Mouse (Mus musculus): ENCODE measurements around the gene Zfp853. TPM values are rescaled to one million over a fixed set of nuclear protein-coding genes. Genes with fewer than 3 reads are reported as not detected.

Zfp853 gene
- polyA plus RNA-seq, 1 experiment: 1.2 TPM

DNA sequence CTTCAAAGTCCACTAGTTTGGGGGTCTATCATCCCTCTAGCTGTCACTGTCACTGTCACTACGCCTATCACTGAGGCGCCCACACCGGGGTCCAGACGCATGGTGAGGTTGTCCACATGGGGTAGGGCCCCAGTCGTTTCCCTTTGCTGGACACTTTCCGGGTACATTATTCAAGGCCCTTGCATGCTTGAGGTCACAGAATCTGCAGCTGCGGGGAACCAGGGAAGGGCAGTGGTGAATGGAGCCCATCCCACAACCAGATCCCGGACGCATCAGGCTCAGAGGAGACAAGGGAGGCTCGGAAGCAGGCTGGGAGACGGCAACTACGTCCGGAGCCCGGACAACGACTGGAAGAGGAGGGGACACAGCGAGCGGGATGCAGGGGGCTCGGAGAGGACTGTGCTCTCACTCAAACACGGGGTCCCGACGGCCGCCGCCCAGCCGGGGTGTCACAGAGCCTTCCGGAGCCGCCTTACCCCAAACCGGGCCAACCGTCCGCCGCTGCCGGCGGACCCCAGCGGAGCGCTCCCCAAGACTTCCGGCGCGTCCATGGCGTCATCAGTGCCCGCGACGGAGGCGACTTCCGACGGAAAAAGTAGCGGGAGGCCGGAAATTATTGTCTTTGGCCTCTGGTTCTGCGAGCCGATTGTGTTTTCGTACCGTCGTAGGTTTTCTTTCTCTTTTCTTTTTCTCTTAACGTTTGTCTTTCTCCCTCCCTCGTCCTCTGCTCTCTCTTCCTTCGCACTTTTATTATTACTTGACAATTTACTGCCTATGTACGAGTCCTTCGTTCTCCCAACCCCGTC, 35.5 kb upstream of the Zfp853 start, which contains the start of gene Zdhhc4:
Gene Zdhhc4, minus strand, starts transcription at position 567 of the 806 bp plus-strand sequence.
- H3K27ac ChIP-seq (ENCODE audit: insufficient read depth, low read length): no peak within 1 kb of the TSS
- no peaks in the 10 kb centered on the region for H3K9me3 ChIP-seq (replicated peaks; ENCODE audit: control insufficient read depth, insufficient read depth, low read length, poor library complexity, severe bottlenecking)
- H3K36me3 ChIP-seq (ENCODE audit: control insufficient read depth, insufficient read depth, low read length, poor library complexity, severe bottlenecking): peaks cover 2% of the 10 kb centered on the region; the same call in 1 of the 2 replicates
- H3K9ac ChIP-seq (ENCODE audit: low read depth, poor library complexity, severe bottlenecking): peak within 1 kb of the TSS; percentile 93
- no peaks in the 10 kb centered on the region for H3K4me1 ChIP-seq (ENCODE audit: control insufficient read depth, insufficient read depth, low read length)
- TF ChIP-seq POLR2A (IDR thresholded peaks at IDR 0.05; ENCODE audit: insufficient read depth, low read length) (peak; percentile 12), EP300 (IDR thresholded peaks at IDR 0.05; ENCODE audit: insufficient read depth, low read depth, low read length) (no peak)
- H3K27me3 ChIP-seq (ENCODE audit: control insufficient read depth, insufficient read depth, low read length, poor library complexity, severe bottlenecking): no peaks in the 10 kb centered on the region
- H3K4me3 ChIP-seq (ENCODE audit: low read depth, low read length): peak within 1 kb of the TSS; percentile 100

GRCm38 (mm10) chr5:143317288-143317610, 23.8 kb upstream of the Zfp853 start:
- H3K36me3 ChIP-seq (ENCODE audit: control insufficient read depth, insufficient read depth, low read length, poor library complexity, severe bottlenecking): peaks cover 9% of the 10 kb centered on the region; the same call in 1 of the 2 replicates
- no peaks in the 10 kb centered on the region for H3K9me3 ChIP-seq (replicated peaks; ENCODE audit: control insufficient read depth, insufficient read depth, low read length, poor library complexity, severe bottlenecking)
- no peaks in the 10 kb centered on the region for H3K4me1 ChIP-seq (ENCODE audit: control insufficient read depth, insufficient read depth, low read length)
- H3K9ac ChIP-seq (ENCODE audit: low read depth, poor library complexity, severe bottlenecking): no peak overlapping the region
- H3K27ac ChIP-seq (ENCODE audit: insufficient read depth, low read length): no peak overlapping the region
- H3K27me3 ChIP-seq (ENCODE audit: control insufficient read depth, insufficient read depth, low read length, poor library complexity, severe bottlenecking): no peaks in the 10 kb centered on the region
- H3K4me3 ChIP-seq (ENCODE audit: low read depth, low read length): no peak overlapping the region
- TF ChIP-seq POLR2A (IDR thresholded peaks at IDR 0.05; ENCODE audit: insufficient read depth, low read length): no peak
- no peak for TF ChIP-seq CTCF (IDR thresholded peaks at IDR 0.05; ENCODE audit: low read depth, low read length)
- TF ChIP-seq EP300 (IDR thresholded peaks at IDR 0.05; ENCODE audit: insufficient read depth, low read depth, low read length): no peak

DNA sequence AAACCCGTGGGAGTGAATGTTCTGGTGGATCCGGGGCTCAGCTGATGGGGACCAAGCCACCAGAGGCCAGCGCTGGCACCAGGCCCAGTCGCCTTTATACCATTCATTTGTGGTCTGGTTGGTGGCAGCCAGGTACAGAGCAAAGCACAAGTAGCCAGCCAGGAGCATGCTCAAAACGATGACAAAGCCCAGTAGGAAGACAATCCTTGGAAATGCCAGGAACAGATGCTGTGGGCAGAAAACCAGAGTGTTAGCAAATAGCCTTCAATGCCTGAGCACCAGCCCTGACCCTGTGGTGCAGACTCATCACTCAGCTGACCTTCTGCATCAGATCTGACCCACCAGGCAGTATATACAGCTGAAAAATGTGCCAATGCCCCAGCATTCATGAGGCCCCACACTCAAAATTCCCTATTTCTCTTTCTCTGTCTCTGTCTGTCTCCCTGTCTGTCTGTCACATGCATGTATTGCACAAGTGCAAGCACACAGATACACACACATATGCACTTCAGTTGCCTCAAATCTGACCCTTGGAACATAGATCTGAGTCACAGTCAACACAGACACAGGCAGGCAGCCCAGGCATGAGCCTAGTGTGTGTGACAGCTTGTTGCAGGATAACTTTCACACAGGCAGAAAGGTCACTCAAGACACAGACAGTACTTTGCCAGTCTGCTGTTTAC, 23.3 kb upstream of the Zfp853 start:
- Histone ChIP-seq H3K27ac (ENCODE audit: insufficient read depth, low read length) (no peak overlapping the region), H3K4me1 (ENCODE audit: control insufficient read depth, insufficient read depth, low read length) (no peaks in the 10 kb centered on the region), H3K36me3 (ENCODE audit: control insufficient read depth, insufficient read depth, low read length, poor library complexity, severe bottlenecking) (peaks cover 9% of the 10 kb centered on the region; the same call in 1 of the 2 replicates), H3K9me3 (replicated peaks; ENCODE audit: control insufficient read depth, insufficient read depth, low read length, poor library complexity, severe bottlenecking) (no peaks in the 10 kb centered on the region), H3K27me3 (ENCODE audit: control insufficient read depth, insufficient read depth, low read length, poor library complexity, severe bottlenecking) (no peaks in the 10 kb centered on the region), H3K9ac (ENCODE audit: low read depth, poor library complexity, severe bottlenecking) (no peak overlapping the region), H3K4me3 (ENCODE audit: low read depth, low read length) (no peak overlapping the region)
- TF ChIP-seq CTCF (IDR thresholded peaks at IDR 0.05; ENCODE audit: low read depth, low read length) (no peak), POLR2A (IDR thresholded peaks at IDR 0.05; ENCODE audit: insufficient read depth, low read length) (no peak), EP300 (IDR thresholded peaks at IDR 0.05; ENCODE audit: insufficient read depth, low read depth, low read length) (no peak)

GRCm38 (mm10) chr5:143315514-143315888, 22.1 kb upstream of the Zfp853 start:
- Histone ChIP-seq H3K9ac (ENCODE audit: low read depth, poor library complexity, severe bottlenecking) (peak overlapping the region; percentile 90), H3K27me3 (ENCODE audit: control insufficient read depth, insufficient read depth, low read length, poor library complexity, severe bottlenecking) (no peaks in the 10 kb centered on the region), H3K36me3 (ENCODE audit: control insufficient read depth, insufficient read depth, low read length, poor library complexity, severe bottlenecking) (peaks cover 12% of the 10 kb centered on the region; the same call in 1 of the 2 replicates), H3K9me3 (replicated peaks; ENCODE audit: control insufficient read depth, insufficient read depth, low read length, poor library complexity, severe bottlenecking) (no peaks in the 10 kb centered on the region), H3K27ac (ENCODE audit: insufficient read depth, low read length) (no peak overlapping the region), H3K4me3 (ENCODE audit: low read depth, low read length) (peak overlapping the region; percentile 70), H3K4me1 (ENCODE audit: control insufficient read depth, insufficient read depth, low read length) (no peaks in the 10 kb centered on the region)
- TF ChIP-seq POLR2A (IDR thresholded peaks at IDR 0.05; ENCODE audit: insufficient read depth, low read length) (no peak), CTCF (IDR thresholded peaks at IDR 0.05; ENCODE audit: low read depth, low read length) (no peak), EP300 (IDR thresholded peaks at IDR 0.05; ENCODE audit: insufficient read depth, low read depth, low read length) (no peak)

- Histone ChIP-seq H3K4me1 (ENCODE audit: control insufficient read depth, insufficient read depth, low read length) (no peaks in the 10 kb centered on the region), H3K9me3 (replicated peaks; ENCODE audit: control insufficient read depth, insufficient read depth, low read length, poor library complexity, severe bottlenecking) (no peaks in the 10 kb centered on the region), H3K27me3 (ENCODE audit: control insufficient read depth, insufficient read depth, low read length, poor library complexity, severe bottlenecking) (no peaks in the 10 kb centered on the region), H3K9ac (ENCODE audit: low read depth, poor library complexity, severe bottlenecking) (peak within 1 kb of the TSS; percentile 90), H3K4me3 (ENCODE audit: low read depth, low read length) (peak within 1 kb of the TSS; percentile 95), H3K27ac (ENCODE audit: insufficient read depth, low read length) (no peak within 1 kb of the TSS), H3K36me3 (ENCODE audit: control insufficient read depth, insufficient read depth, low read length, poor library complexity, severe bottlenecking) (peaks cover 12% of the 10 kb centered on the region; the same call in 1 of the 2 replicates)
- TF ChIP-seq POLR2A (IDR thresholded peaks at IDR 0.05; ENCODE audit: insufficient read depth, low read length): no peak
- TF ChIP-seq CTCF (IDR thresholded peaks at IDR 0.05; ENCODE audit: low read depth, low read length): peak; percentile 72
- no peak for TF ChIP-seq EP300 (IDR thresholded peaks at IDR 0.05; ENCODE audit: insufficient read depth, low read depth, low read length)
These were observed 21.5 kb upstream of the Zfp853 start, which contains the start of gene E130309D02Rik for GRCm38 (mm10) chr5:143314730-143315513. Gene E130309D02Rik (minus strand): TSS chr5:143315360.

Measured in ES-Bruce4 (cell line).